Mouse (Mus musculus) mouse embryonic stem cell (cell line): ENCODE results near the gene C1ra.

Experiments
- in situ Hi-C, 2 experiments: fragments of 300-500 bp; cut with MboI; formaldehyde crosslinking; loops; 1 replicate in 1 of 2; 3 replicates in 1 of 2; pipeline ENCODE4 v1.14.3; 2019 to 2020; ENCODE audit warnings: low sequenced_read_pairs in 2 of 2, low pct_unique_long_range_greater_than_20kb in 1 of 2, mixed read lengths in 1 of 2; ENCODE audit not compliant: unreplicated experiment in 1 of 2

The C1ra gene

GRCm38 (mm10) chr6:124480295-124480694 lies 31.9 kb upstream of the C1ra start:
- in situ Hi-C loops = loop anchor here in 1 of 2 experiments (25.0 kb wide), 1 partner anchor 282 kb away; the partner anchor contains the start of genes Atn1, Eno2 and Gm45234

- in situ Hi-C loops = loop anchor here in 1 of 2 experiments (25.0 kb wide), 1 partner anchor 281 kb away; the partner anchor contains the start of genes Atn1, Eno2 and Gm45234
Measured at GRCm38 (mm10) chr6:124481571-124481970, 30.6 kb upstream of the C1ra start.

- in situ Hi-C loops = loop anchor here in 1 of 2 experiments (25.0 kb wide), 1 partner anchor 278 kb away; the partner anchor contains the start of genes Atn1, Eno2 and Gm45234
Measured at GRCm38 (mm10) chr6:124483831-124484230, 28.4 kb upstream of the C1ra start.

- in situ Hi-C loops = loop anchor here in 1 of 2 experiments (25.0 kb wide), 1 partner anchor 277 kb away; the partner anchor contains the start of genes Atn1, Eno2 and Gm45234
Measured at GRCm38 (mm10) chr6:124484851-124485250, 27.4 kb upstream of the C1ra start.

- in situ Hi-C loops = loop anchor here in 1 of 2 experiments (25.0 kb wide), 1 partner anchor 277 kb away; the partner anchor contains the start of genes Atn1, Eno2 and Gm45234
Measured at GRCm38 (mm10) chr6:124485414-124486144, 26.6 kb upstream of the C1ra start.

- in situ Hi-C loops = loop anchor here in 1 of 2 experiments (25.0 kb wide), 1 partner anchor 275 kb away; the partner anchor contains the start of genes Atn1, Eno2 and Gm45234
Measured at GRCm38 (mm10) chr6:124487509-124487908, 24.7 kb upstream of the C1ra start.

- in situ Hi-C loops = loop anchor here in 1 of 2 experiments (25.0 kb wide), 1 partner anchor 273 kb away; the partner anchor contains the start of genes Atn1, Eno2 and Gm45234
Measured at GRCm38 (mm10) chr6:124488952-124489351, 23.3 kb upstream of the C1ra start.

GRCm38 (mm10) chr6:124491427-124491826 lies 20.8 kb upstream of the C1ra start:
- in situ Hi-C loops = loop anchor here in 1 of 2 experiments (25.0 kb wide), 1 partner anchor 271 kb away; the partner anchor contains the start of genes Atn1, Eno2 and Gm45234

- in situ Hi-C loops = loop anchor here in 1 of 2 experiments (25.0 kb wide), 1 partner anchor 269 kb away; the partner anchor contains the start of genes Atn1, Eno2 and Gm45234
Measured at GRCm38 (mm10) chr6:124492842-124493561, 19.2 kb upstream of the C1ra start, which contains the start of gene C1rl. C1rl (plus strand) TSS chr6:124493113.

GRCm38 (mm10) chr6:124493886-124494285 lies 18.3 kb upstream of the C1ra start:
- in situ Hi-C loops = loop anchor here in 1 of 2 experiments (25.0 kb wide), 1 partner anchor 268 kb away; the partner anchor contains the start of genes Atn1, Eno2 and Gm45234

- in situ Hi-C loops = loop anchor here in 1 of 2 experiments (25.0 kb wide), 1 partner anchor 266 kb away; the partner anchor contains the start of genes Atn1, Eno2 and Gm45234
Measured at GRCm38 (mm10) chr6:124496054-124496453, 16.2 kb upstream of the C1ra start.

- in situ Hi-C loops = loop anchor here in 1 of 2 experiments (10.0 to 25.0 kb wide), 2 partner anchors 145 to 262 kb away; partner anchors contain the start of genes Atn1, Eno2 and Gm45234
Measured at GRCm38 (mm10) chr6:124499914-124500566, 12.2 kb upstream of the C1ra start.

GRCm38 (mm10) chr6:124501473-124501872 lies 10.7 kb upstream of the C1ra start:
- in situ Hi-C loops = loop anchor here in 1 of 2 experiments (10.0 kb wide), 1 partner anchor 143 kb away; no protein-coding TSS in a partner anchor

GRCm38 (mm10) chr6:124502021-124502420 lies 10.2 kb upstream of the C1ra start:
- in situ Hi-C loops = loop anchor here in 1 of 2 experiments (10.0 kb wide), 1 partner anchor 143 kb away; no protein-coding TSS in a partner anchor

GRCm38 (mm10) chr6:124505028-124505427 lies 7.2 kb upstream of the C1ra start:
- in situ Hi-C loops = loop anchor here in 1 of 2 experiments (10.0 kb wide), 1 partner anchor 140 kb away; no protein-coding TSS in a partner anchor

GRCm38 (mm10) chr6:124506991-124507390 lies 5.2 kb upstream of the C1ra start:
- in situ Hi-C loops = loop anchor here in 1 of 2 experiments (10.0 kb wide), 1 partner anchor 138 kb away; no protein-coding TSS in a partner anchor

GRCm38 (mm10) chr6:124508292-124508691 lies 3.9 kb upstream of the C1ra start:
- in situ Hi-C loops = loop anchor here in 1 of 2 experiments (10.0 kb wide), 1 partner anchor 137 kb away; no protein-coding TSS in a partner anchor
